Mouse (Mus musculus) embryo, embryonic 11 days (tissue): ENCODE data around the gene Il2rb.

Source experiments
- DNase-seq: peaks from one replicate; pipeline ENCODE4 v3.0.0-alpha.2; 2015

Gene Il2rb

DNA sequence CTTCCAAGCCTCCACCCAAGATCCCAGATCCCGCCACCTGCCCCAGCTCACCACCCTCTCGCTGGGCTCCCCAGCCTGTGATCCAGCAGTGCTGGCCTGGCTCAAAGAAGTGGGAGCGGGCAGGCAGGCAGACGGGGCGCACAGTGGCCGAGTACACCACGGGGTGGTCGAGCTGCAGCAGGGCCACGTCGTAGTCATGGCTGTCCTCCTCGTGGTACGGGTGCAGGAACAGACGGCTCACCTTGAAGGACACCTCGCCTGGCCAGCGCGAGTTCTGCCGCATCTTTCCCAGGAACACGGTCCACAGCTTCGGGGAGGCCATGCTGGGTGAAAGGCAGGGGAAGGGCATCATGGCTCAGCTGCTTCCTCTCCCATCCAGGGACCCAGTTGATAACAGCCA is 52.8 kb downstream of the Il2rb start:
- DNase-seq = no peak

DNA sequence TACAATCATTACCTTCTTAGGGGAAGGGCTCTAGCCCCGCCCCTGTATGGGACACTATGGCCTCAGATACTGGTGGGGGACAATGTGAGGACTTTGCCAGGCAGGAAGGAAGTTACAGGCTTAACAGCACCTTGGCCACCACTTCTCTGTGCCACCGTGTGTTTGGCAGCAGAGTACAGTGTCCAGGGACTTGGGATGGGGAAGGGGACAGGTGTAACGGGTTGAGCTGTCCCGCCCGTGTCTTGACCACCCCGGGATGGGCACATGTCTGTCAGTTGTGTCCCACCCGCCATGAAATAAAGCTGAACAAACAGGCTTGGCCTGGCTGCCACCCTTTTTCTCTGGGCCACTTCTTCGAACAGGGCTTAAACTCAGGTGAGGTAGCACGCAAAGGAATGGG is 56.1 kb downstream of the Il2rb start:
- DNase-seq = no peak

DNA sequence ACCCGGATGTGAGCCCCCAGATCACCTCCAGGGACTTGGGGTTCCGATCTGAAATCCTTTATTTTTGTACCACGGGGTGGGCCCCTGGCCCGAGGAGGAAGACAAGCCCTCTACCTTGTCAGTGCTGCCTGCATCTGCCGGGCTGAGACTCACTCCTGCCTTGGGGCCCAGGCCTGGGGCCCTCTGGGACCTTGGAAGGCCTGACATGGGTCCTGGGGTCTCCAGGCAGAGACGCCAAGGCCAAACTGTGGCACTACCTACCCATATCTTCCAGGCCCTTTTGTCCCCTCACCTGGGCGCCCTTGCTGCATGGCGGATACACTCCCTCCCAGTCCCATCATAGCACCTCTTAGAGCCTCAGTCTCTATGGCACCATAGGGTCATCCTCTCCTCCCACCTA is 56.6 kb downstream of the Il2rb start:
- DNase-seq = no peak

DNA sequence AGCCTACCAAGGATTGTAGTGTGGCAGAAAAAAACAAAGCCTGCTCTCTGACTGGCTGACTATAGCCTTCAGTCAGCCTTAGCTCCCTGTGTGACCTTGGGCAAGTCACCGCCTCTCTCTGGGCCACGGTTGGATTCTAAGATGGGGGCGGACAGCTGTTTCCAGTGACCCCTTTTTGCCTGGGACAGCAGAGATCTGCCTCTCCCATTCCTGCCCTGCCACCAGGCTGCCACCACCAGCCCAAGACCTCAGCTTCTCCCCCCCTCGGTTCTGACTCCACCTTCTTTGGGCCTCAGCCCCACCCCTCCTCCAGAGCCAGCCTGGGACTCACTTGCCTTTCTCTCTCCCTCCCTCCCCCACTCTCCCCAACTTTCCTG is 57.1 kb downstream of the Il2rb start:
- no peak for DNase-seq

DNA sequence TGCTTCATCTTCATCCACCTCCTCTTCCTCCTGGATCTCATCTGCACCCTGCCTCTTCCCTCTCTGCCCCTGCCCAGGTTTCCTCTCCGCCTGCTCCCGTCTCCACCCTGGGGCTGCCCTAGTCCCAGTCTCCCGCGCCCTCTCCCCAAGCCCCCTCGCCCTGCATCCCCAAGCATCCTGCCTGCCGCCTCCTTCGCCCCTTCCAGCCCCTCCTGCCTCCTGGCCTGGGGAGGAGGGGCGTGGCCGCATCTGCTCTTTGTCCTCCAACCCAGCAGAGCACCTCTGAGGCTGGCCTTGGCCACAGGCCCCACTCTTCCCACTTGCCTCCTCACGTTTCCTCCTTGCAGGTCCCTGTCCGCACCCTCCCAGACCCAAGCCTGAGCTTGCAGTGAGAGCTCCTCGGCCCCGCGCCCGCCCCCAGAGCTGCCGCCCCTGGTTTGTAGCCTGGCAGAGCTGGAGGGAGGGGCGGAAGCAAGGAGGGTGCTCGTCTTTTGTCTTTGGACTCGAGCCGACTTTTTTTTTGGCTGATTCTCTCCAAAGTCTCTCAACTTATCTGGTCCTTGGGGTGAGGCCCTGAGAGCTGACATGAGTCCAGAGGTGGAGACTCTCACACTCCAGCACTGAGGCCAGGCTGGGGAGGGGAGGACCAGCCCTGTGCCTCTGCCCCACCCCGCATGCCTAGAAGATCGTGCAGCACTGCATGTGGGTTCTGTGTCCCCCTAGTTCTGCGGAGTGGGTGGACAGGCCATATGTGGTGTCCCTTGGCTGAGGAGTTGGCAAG is 57.6 kb downstream of the Il2rb start:
- peak; percentile 56 for DNase-seq

DNA sequence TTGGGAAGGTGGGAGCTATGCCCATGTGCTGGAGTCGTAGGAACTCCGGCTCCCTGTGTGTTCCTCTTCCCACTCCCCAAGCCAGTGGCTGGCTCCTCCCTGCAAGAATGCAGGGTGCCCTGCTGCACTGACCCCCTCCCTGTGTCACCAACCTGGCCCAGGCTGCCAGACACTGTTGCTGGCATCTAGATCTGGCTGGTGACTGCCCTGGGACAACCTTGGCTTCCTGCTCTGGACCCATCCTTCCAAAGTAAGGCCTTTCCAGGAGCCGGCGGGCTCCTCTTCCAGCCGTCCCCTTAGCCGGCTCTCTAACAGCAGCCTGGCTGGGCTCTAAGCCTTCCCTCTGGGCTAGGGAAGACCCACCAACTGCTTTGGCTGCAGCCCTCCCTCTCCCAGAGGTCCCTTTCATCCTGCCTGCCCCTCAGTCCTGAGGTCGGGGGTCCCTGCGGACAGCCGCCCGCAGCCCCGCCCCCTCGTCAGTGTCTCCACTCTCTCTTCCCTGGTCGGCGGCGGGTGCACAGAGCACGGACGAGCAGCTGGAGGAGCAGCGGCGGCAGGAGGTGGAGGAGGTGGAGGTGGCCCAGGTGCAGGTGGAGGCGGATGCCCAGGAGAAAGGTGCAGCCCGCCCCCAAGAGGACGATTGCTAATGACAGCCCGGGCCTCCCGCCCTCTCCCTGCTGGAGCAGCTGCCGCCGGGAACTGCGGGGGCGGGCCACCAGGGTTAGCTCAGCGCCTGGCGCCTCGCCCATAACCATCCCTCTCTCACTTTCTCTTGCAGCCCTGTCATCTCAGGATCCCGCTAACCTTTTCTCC is 58.5 kb downstream of the Il2rb start:
- peak; percentile 79 for DNase-seq

DNA sequence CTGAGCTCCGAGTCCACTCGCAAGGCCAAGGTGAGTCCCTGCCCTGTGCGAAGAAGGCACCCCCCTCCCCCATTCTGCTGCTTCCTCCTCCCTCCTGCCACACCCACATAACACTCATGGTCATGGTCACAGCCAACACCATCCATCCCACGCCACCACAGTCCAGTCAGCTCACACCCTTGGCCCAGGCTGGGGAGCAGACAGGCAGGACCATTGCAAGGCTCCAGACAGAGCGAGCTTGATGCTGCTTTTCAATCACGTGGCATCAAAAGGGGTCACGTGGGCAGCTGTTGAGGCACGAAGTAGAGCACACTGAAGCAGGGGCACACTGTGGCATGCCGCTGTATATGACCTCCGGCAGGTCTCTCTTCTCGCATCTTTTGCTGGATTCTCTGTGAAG is 59.4 kb downstream of the Il2rb start:
- DNase-seq = no peak

DNA sequence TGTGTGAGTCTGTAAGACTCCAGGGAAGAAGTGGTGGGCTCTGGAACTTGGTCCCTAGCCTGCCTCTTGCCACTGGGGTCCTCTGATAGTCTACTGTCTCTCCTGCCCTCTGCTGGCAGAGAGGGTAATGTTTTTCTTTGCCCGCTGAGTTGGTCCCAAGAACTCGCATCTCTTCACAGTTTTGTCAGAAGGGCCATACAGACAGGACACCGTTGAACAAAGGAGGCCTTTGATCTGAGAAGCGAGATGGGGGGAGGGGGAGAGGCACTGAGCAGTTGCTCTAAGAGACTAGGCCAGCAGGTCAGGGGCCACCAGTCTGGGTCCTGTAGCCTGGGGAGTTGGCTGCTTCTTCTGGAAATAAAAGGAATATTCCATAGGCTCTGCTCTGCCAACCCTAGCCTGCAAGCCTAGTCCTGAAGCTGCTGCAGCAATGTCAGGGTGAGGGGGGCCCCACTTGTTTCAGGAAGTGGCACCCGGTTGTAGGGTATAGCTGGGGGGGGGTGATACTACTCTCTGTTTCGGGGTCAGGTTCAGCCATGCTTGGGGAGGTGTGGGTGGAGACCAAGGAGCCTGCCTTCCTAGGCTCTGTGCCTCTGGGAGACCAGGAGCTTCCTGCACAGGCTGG is 60.1 kb downstream of the Il2rb start:
- DNase-seq = peak; percentile 77

DNA sequence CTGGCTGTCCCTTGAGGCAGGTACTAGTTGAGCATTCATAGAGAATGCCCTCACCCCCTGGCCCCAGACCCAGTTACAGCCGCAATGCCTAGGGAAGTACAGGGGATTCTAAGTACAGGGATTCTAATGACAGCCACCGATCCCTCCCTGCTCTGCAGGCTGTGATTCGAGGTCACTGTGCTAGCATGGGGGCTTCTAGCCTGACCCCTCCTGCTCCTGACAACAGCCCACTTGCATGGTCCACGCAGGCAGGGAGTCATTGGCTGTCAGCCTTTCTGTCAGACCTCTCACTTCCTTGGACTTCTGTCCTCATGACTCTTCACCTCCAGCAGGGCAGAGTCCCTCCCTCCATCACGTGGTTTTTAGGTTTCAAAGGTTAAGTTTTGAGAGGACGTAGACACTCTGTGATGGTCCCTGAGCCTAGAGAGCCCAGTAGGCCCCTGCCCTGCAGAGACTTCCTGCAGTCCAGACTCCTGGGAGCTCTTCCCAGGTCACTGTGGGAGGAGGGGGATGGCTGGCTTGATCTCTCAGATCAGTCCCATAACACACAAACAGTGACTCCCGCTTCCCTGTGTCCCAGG is 63.4 kb downstream of the Il2rb start:
- DNase-seq = no peak

DNA sequence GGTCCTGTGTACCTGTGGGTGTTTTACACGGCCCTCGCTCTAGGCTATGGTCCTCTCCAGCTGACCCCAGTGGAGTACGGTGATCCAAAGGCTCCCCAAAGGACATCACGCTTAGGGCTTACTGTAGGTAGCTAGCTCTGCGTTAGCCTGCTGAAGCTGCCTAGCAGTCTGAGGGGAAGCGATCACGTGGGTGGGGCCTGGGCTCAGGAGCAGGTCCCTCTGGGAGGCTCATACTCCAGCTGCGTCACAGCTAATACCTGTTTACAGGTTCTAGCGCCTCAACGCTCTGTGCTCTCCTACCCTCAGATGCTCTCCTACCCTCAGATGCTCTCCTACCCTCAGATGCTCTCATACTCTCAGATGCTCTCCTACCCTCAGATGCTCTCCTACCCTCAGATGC is 64.2 kb downstream of the Il2rb start:
- DNase-seq = no peak

DNA sequence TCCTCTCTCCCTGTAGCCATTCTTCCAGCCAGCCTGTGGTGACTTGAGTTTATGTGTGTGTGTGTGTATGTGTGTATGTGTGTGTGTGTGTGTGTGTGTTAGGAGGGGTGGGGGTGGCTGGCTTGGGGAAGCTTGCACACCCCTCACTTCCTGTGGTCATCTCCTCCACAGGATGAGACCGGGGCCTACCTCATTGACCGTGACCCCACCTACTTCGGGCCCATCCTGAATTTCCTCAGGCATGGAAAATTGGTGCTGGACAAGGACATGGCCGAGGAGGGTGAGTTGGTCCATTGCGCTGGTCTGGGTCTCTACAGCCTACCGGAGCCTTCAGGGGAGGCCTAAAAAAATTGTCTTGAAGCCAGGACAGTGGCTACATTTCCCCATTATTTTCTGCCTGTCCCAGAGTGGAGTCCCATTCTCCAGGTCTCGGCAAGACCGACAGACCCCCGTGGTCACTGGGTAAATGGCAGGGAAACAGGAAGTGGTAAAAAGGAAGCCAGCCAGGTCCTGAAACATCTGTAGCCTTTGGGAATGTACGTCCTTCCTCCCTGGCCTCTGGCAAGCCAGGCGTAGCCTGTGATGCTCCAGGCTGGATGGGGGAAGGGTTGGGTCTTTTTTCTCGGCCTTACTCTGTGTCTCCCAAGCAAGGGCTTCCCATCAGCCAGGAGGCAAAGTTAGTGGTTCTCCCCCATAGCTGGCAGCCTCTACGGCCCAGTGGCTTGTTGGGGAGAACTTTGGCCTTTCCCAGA is 65.0 kb downstream of the Il2rb start:
- no peak for DNase-seq
